Mouse (Mus musculus): ENCODE measurements around the gene Kiz. TPM values are rescaled to one million over a fixed set of nuclear protein-coding genes. Genes with fewer than 3 reads are reported as not detected.

Kiz gene
- polyA plus RNA-seq, 2 experiments, result 19.8 to 27.8 TPM

DNA sequence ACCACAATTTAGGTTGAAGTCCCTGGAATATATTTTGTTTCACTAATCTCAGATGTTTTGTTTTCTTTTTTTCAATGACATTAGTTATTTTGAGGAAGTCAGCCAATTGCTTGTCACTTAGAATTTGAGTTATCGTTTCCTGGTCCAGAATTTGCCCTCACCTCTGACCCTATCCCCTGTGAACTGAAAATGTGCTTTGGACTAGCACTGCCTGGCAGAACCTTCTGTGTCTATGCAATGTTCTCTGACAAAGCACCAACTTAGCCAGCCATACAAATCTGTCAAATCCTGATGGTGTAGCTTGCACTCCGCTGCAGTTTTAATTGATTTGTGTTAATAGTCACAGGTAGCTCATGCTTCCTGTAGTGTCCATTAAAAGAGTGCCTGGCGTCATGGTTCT lies 10.1 kb downstream of the Kiz start:
- H3K4me2 ChIP-seq (replicated peaks; ENCODE audit: low read depth, low read length, severe bottlenecking), result no peak overlapping the region
- WGBS, result 70% methylated on average over 3 of the region's 3 CpGs
- H3K9me3 ChIP-seq (ENCODE audit: control insufficient read depth, low read length), result no peaks in the 10 kb centered on the region
- ATAC-seq (ENCODE audit: low FRiP score, low read depth) (no peak), DNase-seq (ENCODE audit: low spot score) (no peak)
- H3K36me3 ChIP-seq (ENCODE audit: control insufficient read depth, insufficient read depth, low read length), result peaks cover 15% of the 10 kb centered on the region
- no peak overlapping the region for H3K9ac ChIP-seq (ENCODE audit: low read depth, low read length, severe bottlenecking)
- no peaks in the 10 kb centered on the region for H3K4me1 ChIP-seq (ENCODE audit: control insufficient read depth, insufficient read depth, low read length)
- no peak for TF ChIP-seq POLR2A (IDR thresholded peaks at IDR 0.05; ENCODE audit: borderline replicate concordance, extremely low read depth, insufficient read depth, insufficient read length)
- no peaks in the 10 kb centered on the region for H3K27me3 ChIP-seq (ENCODE audit: control insufficient read depth, insufficient read depth, low read length)
- H3K4me3 ChIP-seq (replicated peaks; ENCODE audit: low read length), result no peak overlapping the region
- no peak overlapping the region for H3K27ac ChIP-seq (replicated peaks; ENCODE audit: low read depth, low read length)

DNA sequence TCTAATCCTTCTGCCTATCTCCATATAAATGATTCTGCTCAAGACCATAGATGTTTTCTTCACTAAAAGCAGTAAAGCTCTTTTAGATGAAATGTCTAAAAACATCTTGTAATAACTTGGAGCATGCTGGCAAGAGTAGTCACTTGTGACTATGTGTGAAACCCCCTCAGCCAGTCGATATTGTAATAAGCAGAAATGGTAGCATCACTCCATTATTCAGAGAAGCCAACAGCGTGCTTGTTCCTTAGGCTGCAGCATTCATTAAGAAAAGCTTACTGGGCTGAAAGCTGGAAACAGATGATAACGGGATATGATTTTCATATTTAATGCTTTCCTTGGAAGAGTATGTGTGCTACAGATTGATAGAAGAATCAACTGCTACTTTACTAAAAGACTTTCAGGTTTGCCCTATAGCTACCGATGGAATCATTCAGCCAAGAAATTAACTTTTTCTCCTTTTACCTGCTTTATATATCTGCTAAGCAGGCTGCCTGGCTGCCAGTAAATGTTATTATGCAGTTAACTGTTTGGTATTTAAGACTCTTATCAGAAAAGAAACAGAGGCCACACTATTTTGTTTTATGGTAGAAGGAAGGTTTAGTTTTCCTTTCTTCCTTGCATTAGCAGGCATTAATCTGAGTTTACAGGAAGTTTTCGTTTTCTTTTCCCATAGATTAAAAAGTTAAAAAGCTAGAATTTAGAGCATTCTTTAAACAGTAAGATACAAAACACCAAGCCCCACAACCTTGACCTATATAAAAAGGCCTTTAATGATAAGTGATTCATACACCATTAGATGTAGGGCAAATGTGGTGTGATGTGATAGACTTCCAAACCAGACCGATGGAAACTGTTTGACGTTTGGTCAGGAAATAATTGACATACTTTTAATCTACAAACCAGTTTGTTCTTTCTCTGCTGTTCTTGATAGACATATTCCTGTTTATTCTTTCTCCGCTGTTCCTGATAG lies 15.9 kb downstream of the Kiz start:
- H3K36me3 ChIP-seq (ENCODE audit: control insufficient read depth, insufficient read depth, low read length), result no peaks in the 10 kb centered on the region
- no peak overlapping the region for H3K27ac ChIP-seq (replicated peaks; ENCODE audit: low read depth, low read length)
- no peaks in the 10 kb centered on the region for H3K27me3 ChIP-seq (ENCODE audit: control insufficient read depth, insufficient read depth, low read length)
- WGBS, result 84% methylated on average over 8 of the region's 8 CpGs
- H3K4me3 ChIP-seq (replicated peaks; ENCODE audit: low read length), result no peak overlapping the region
- no peak for TF ChIP-seq POLR2A (IDR thresholded peaks at IDR 0.05; ENCODE audit: borderline replicate concordance, extremely low read depth, insufficient read depth, insufficient read length)
- H3K4me2 ChIP-seq (replicated peaks; ENCODE audit: low read depth, low read length, severe bottlenecking), result no peak overlapping the region
- DNase-seq (ENCODE audit: low spot score) (no peak), ATAC-seq (ENCODE audit: low FRiP score, low read depth) (no peak)
- H3K9ac ChIP-seq (ENCODE audit: low read depth, low read length, severe bottlenecking), result no peak overlapping the region
- no peaks in the 10 kb centered on the region for H3K9me3 ChIP-seq (ENCODE audit: control insufficient read depth, low read length)
- no peaks in the 10 kb centered on the region for H3K4me1 ChIP-seq (ENCODE audit: control insufficient read depth, insufficient read depth, low read length)

DNA sequence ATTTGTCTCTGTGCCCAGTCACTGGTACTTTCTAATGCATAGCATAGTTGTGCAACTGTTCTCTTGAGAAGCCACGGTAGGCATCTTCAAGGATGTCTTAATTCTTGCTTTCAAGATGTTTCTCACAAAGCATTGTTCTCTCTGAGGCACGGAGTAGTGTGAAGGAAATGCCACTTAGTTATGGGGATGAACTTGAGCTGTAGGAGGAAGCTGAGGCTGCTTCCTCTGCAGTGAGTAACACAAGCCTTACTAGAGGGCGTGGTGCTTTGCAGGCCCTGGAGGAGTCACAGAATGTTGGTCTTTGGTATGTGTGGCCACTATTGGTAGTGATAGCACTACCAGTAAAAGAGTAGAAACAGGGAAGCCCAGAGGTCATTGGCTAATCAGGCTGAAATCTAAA lies 17.0 kb downstream of the Kiz start:
- H3K27me3 ChIP-seq (ENCODE audit: control insufficient read depth, insufficient read depth, low read length), result no peaks in the 10 kb centered on the region
- 80% methylated on average over 3 of the region's 3 CpGs for WGBS
- no peak for DNase-seq (ENCODE audit: low spot score)
- TF ChIP-seq POLR2A (IDR thresholded peaks at IDR 0.05; ENCODE audit: borderline replicate concordance, extremely low read depth, insufficient read depth, insufficient read length), result no peak
- H3K9me3 ChIP-seq (ENCODE audit: control insufficient read depth, low read length), result no peaks in the 10 kb centered on the region
- H3K4me2 ChIP-seq (replicated peaks; ENCODE audit: low read depth, low read length, severe bottlenecking), result no peak overlapping the region
- no peak overlapping the region for H3K9ac ChIP-seq (ENCODE audit: low read depth, low read length, severe bottlenecking)
- no peaks in the 10 kb centered on the region for H3K4me1 ChIP-seq (ENCODE audit: control insufficient read depth, insufficient read depth, low read length)
- H3K27ac ChIP-seq (replicated peaks; ENCODE audit: low read depth, low read length), result no peak overlapping the region
- no peak overlapping the region for H3K4me3 ChIP-seq (replicated peaks; ENCODE audit: low read length)
- no peak for ATAC-seq (ENCODE audit: low FRiP score, low read depth)
- H3K36me3 ChIP-seq (ENCODE audit: control insufficient read depth, insufficient read depth, low read length), result no peaks in the 10 kb centered on the region

DNA sequence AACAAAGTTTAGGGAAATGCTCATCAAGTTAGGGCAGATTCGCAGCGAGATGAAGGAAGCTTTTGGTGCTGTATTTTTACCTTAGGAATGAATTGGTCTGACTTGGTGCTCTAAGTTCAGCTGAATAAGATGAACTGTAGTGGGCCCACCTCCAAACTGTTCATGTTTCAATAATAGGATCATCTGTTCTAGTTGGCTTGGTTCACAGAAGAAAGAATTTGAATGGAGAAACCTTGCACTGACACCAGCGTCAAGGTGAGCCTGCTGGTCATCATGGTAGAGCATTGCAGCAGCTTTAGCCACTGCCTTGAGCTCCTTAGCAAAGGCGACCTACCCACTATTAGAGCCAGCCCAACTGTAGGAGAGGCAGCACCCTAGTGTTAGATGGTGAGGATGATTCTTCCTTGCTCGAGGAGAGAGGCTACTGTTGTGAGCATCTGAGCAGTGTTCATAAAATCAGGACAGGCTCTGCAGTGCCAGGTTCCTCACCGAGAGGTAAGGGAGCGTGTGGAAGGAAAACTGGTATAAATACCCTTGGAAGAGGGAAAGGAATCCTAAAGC lies 18.3 kb downstream of the Kiz start:
- ATAC-seq (ENCODE audit: low FRiP score, low read depth) (no peak), DNase-seq (ENCODE audit: low spot score) (no peak)
- TF ChIP-seq POLR2A (IDR thresholded peaks at IDR 0.05; ENCODE audit: borderline replicate concordance, extremely low read depth, insufficient read depth, insufficient read length), result no peak
- Histone ChIP-seq H3K4me3 (replicated peaks; ENCODE audit: low read length) (no peak overlapping the region), H3K4me1 (ENCODE audit: control insufficient read depth, insufficient read depth, low read length) (no peaks in the 10 kb centered on the region), H3K4me2 (replicated peaks; ENCODE audit: low read depth, low read length, severe bottlenecking) (no peak overlapping the region), H3K9me3 (ENCODE audit: control insufficient read depth, low read length) (no peaks in the 10 kb centered on the region), H3K36me3 (ENCODE audit: control insufficient read depth, insufficient read depth, low read length) (no peaks in the 10 kb centered on the region), H3K9ac (ENCODE audit: low read depth, low read length, severe bottlenecking) (no peak overlapping the region), H3K27me3 (ENCODE audit: control insufficient read depth, insufficient read depth, low read length) (no peaks in the 10 kb centered on the region), H3K27ac (replicated peaks; ENCODE audit: low read depth, low read length) (no peak overlapping the region)
- 88% methylated on average over 7 of the region's 7 CpGs for WGBS

DNA sequence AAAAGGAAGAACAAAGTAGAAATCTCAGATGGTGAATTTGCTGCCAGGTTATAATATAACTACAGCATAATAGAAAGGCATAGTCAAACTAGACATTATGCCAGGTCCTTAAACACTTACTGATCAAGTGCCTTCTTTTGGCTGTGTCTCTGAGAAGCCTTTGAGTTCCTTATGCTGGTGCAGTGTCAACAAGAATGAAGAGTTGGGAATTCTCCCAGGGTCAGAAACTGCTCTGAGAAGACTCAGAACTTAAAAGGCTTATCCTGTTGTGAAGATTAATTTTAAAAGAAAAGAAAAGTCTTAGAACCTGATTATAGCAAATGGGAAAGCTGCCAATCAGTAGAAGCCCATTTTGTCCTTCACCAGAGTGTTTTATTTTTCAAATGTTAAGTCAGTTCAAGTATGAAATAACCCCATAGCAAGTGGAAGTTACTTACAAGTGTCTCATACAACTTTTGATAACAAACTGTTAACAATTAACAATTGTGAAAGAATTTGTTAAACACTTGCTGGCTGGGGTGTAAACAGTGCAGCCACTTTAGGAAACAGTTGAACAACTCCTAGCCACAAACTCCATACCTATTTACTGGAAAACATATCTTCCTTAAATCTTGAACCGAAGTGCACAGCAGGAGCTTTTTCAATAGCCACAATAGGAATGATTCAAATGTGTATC lies 21.9 kb downstream of the Kiz start:
- Histone ChIP-seq H3K27me3 (ENCODE audit: control insufficient read depth, insufficient read depth, low read length) (no peaks in the 10 kb centered on the region), H3K27ac (replicated peaks; ENCODE audit: low read depth, low read length) (no peak overlapping the region), H3K9me3 (ENCODE audit: control insufficient read depth, low read length) (no peaks in the 10 kb centered on the region), H3K4me2 (replicated peaks; ENCODE audit: low read depth, low read length, severe bottlenecking) (no peak overlapping the region), H3K9ac (ENCODE audit: low read depth, low read length, severe bottlenecking) (no peak overlapping the region), H3K4me1 (ENCODE audit: control insufficient read depth, insufficient read depth, low read length) (no peaks in the 10 kb centered on the region), H3K4me3 (replicated peaks; ENCODE audit: low read length) (no peak overlapping the region), H3K36me3 (ENCODE audit: control insufficient read depth, insufficient read depth, low read length) (no peaks in the 10 kb centered on the region)
- ATAC-seq (ENCODE audit: low FRiP score, low read depth), result no peak
- DNase-seq (ENCODE audit: low spot score), result no peak
- WGBS, result 87% methylated on average over 1 of the region's 1 CpGs
- no peak for TF ChIP-seq POLR2A (IDR thresholded peaks at IDR 0.05; ENCODE audit: borderline replicate concordance, extremely low read depth, insufficient read depth, insufficient read length)
